Mouse (Mus musculus) testis, postnatal 14 days (tissue): Measurements from ENCODE around the gene Ewsr1.

Source experiments
- DNase-seq: peaks from one replicate; pipeline ENCODE4 v3.0.0; 2021; ENCODE audit warnings: low spot score

Gene Ewsr1

GRCm38 (mm10) chr11:5057856-5058641 is 41.0 kb downstream of the Ewsr1 start, which contains the start of gene Rasl10a:
Gene Rasl10a (plus strand): TSS chr11:5058128.
- DNase-seq = peak; percentile 54

GRCm38 (mm10) chr11:5057541-5057855 is 41.6 kb downstream of the Ewsr1 start:
- no peak for DNase-seq

GRCm38 (mm10) chr11:5057064-5057463 is 42.0 kb downstream of the Ewsr1 start:
- no peak for DNase-seq

- DNase-seq = no peak
Observed at GRCm38 (mm10) chr11:5055945-5056938, 42.8 kb downstream of the Ewsr1 start.

GRCm38 (mm10) chr11:5054874-5055273 is 44.2 kb downstream of the Ewsr1 start:
- no peak for DNase-seq

- DNase-seq = no peak
Observed at GRCm38 (mm10) chr11:5054151-5054550, 44.9 kb downstream of the Ewsr1 start.

GRCm38 (mm10) chr11:5052200-5052854 is 46.7 kb downstream of the Ewsr1 start:
- DNase-seq = no peak

- DNase-seq = no peak
Observed at GRCm38 (mm10) chr11:5051629-5052028, 47.4 kb downstream of the Ewsr1 start.

GRCm38 (mm10) chr11:5046321-5046926 is 52.6 kb downstream of the Ewsr1 start:
- no peak for DNase-seq

- no peak for DNase-seq
Observed at GRCm38 (mm10) chr11:5042645-5043381, 56.3 kb downstream of the Ewsr1 start.

- no peak for DNase-seq
Observed at GRCm38 (mm10) chr11:5041144-5041780, 57.8 kb downstream of the Ewsr1 start.

GRCm38 (mm10) chr11:5040585-5040984 is 58.5 kb downstream of the Ewsr1 start:
- no peak for DNase-seq

GRCm38 (mm10) chr11:5037146-5037854 is 61.8 kb downstream of the Ewsr1 start:
- no peak for DNase-seq

- no peak for DNase-seq
Observed at GRCm38 (mm10) chr11:5035421-5035820, 63.6 kb downstream of the Ewsr1 start.

- peak; percentile 75 for DNase-seq
Observed at GRCm38 (mm10) chr11:5033136-5033535, 65.9 kb downstream of the Ewsr1 start.

GRCm38 (mm10) chr11:5032706-5033105 is 66.4 kb downstream of the Ewsr1 start:
- no peak for DNase-seq

- no peak for DNase-seq
Observed at GRCm38 (mm10) chr11:5028228-5028627, 70.8 kb downstream of the Ewsr1 start.

- DNase-seq = no peak
Observed at GRCm38 (mm10) chr11:5025108-5025507, 74.0 kb downstream of the Ewsr1 start.
